Mouse (Mus musculus): Measurements from ENCODE around the gene Stat4.
"Not testable (repeated sequence)": the region's sequence is repeated elsewhere in the genome, so short reads cannot be mapped to it uniquely, and the experiment has no call there.

Gene Stat4

DNA sequence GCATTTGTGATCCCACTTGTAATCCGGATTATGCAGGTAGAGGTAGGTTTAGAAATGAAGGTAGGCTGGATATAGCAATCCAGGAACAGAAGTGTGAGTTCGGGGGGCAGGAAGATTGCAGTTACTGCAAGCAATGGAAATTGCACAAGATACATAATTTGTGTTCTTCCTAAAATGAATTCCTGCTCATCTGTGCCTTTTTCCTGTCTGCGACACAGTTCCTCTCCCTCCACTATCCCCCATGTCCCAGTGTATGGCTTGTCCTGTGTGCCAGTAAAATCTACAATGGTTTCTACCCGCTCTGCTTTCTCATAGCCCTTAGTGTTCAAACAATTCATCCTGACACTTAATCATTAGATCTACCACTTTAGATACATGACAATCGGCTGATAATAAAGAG, 41.7 kb downstream of the Stat4 start:
- DNase-seq (ENCODE audit: low read depth, low spot score) = no peak

DNA sequence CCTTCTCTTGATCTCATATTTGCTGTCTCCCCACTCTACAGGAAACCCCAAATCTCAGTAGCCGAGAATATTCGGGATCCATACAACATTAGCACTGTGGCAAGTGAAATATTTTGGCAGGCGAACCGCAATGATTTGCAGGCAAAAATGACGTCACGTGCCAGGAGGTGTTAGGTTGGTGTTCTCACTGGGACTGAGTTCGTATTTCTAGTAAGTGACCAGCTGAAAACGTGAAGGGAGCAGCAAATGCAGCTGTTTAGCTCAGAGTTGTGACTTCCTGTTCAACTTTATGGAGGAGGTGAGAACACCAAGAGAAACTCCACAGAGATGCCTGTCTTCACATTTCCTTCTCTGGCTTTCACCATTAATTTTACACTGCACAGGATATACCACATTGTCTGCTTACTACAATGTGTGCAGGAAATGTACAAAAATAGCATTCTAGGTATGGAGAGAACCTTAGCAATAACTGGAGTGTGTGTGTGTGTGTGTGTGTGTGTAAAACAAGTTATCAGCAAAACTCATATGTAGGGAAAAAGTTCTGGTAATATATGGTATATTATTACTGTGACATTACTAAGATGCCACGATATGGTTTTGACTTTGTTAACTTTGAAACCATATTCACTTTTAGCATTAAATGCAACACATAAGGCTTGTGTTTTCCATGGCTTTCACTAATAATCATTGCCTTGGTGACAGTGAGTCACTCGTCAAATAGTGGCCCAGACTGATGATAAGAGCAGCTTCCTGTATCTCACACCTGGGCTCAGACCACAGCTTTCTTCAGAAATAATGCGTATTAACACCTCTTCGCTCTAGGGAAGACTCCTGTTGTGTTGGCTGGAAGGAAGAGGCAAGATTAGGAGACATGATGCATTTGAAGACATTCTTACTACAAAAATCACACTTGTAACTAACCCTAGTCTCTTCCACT, 48.1 kb downstream of the Stat4 start:
- peak; percentile 71 for DNase-seq (ENCODE audit: low read depth, low spot score)

DNA sequence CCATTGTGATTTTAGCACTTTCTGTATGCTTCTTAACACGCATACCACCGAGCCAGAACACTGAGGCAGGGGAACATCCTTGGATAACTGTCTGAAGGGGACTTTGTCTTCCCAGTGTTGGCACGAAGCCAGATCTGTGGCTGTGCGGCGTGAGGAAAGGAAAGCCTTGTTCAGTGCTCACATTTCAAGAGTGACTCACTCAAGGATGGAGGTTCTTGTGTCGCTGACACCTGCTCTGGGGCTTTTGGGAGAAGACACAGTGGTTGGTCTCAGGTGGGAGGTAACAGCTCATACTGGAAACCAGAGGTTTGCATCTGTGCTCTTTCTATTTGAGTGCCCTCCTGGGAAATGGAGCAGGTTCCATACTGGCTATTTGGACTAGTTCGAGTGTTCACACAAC, 52.2 kb downstream of the Stat4 start:
- DNase-seq (ENCODE audit: low read depth, low spot score) = peak; percentile 62

DNA sequence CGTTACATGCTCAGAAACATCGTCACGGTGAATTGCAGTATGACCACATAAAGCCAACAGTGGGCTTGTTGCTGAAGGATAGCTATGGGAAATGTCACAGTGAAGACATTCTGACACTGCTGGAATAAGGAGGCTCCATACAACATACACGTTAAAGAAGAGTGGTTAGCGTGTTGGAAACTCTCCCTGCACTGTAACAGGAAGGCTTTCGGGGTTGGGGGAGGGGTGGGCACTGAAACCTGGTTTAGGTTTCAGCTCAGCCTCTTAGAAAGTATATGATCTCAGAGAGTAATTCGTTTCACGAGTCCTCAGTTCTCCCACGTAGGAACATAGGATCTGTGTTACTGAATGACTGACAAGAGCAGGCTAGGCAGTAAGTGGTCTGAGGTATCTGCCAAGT, 52.7 kb downstream of the Stat4 start:
- peak; percentile 57 for DNase-seq (ENCODE audit: low read depth, low spot score)

DNA sequence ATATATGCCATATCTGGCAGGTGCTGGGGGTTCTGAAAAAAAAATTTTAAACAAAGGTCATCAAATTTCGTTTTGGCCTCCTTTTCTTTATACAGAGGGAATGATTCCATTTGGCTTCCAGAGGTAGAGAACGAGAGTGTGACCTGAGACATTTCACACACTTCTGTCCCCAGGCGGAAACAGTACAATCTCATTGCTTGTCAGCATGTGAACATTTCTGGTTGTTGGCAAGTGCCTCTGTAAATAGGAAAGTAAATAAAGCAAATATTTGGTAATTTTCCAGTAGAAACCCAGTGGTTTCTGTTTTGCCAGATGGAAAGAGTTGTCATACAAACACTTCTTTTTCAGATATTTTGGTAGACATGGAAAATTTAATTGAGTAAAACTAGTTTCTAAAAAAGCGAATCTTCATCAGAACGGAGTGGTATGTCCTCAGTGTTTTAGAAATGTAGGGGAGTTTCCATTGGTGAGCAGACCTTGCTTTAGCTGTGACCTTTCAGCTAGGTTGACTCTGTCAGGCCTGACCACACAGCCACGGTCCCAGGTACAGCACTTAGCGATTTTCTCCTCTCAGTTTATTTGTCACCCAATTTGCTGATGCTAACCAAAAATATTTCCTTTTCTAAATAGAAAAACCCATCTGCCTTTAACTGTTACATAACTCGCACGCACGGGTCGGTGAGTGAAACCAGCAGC, 53.6 kb downstream of the Stat4 start:
- DNase-seq (ENCODE audit: low read depth, low spot score) = peak; percentile 60

DNA sequence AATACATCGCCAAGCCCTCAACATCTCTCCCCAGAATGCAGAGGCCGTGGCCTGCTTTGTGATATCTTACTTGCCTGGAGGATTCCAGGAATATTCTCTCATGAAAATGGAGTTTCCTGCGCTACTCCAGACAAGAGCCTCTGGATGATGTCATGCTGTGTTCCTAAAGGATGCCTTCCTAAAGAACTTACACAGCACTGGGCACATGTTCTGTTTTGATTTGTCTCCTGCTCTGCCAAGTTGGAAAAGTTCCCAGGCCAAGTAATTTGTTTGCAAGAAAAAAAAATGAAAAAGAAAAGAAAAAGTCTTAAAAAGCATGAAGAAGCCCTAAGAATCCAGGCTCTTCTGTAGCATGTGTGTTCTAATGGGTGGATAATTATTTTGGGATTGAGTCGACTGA, 56.2 kb downstream of the Stat4 start:
- DNase-seq (ENCODE audit: low read depth, low spot score) = no peak

DNA sequence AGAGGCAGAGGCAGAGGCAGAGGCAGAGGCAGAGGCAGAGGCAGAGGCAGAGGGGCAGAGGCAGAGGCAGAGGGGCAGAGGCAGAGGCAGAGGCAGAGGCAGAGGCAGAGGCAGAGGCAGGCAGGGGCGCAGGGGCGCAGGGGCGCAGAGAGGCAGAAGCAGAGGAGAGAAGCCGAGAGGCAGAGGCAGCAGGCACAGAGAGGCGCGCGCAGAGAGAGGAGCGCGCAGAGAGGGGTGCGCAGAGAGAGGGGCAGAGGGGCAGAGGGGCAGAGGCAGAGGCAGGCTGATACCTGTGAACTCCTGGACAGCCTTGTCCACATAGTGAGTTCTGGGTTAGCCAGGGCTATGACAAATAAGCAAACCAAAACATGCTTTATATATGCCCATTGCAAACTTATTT, 59.9 kb downstream of the Stat4 start:
- DNase-seq (ENCODE audit: low read depth, low spot score) = not testable (repeated sequence)

DNA sequence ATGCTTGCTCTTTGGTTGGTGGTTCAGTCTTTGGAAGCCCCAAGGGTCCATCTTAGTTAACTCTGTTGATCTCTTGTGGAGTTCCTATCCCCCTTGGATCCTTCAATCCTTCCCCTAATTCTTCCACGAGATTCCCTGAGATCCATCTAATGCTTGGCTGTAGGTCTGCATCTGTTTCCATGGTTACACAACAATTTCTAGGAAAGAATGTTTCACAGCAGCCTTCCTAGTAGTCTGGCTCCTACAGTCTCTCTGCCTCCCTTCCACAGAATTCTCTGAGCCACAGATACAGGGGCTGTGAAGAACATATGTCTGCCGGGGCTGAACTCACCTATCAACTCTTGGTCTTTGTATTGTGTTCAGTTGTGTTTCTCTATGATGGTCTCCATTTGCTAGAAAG, 61.8 kb downstream of the Stat4 start:
- DNase-seq (ENCODE audit: low read depth, low spot score) = no peak

DNA sequence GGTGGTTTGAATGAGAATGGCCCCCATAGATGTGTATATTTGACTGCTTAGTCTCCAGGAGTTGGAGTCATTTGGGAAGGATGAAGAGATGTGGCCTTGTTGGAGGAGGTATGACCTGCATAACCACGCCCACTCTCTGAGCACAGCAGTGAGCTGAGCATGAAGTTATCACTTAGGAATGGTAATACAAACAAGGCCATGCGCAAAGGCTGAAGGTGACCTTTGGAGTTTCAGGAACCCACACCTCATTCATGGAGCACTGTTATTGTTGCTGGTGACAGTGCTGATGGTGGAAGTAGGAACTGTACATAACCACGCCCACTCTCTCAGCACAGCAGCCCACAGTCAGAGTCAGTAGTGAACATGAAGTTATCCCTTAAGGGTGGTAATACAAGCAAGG, 62.9 kb downstream of the Stat4 start:
- no peak for DNase-seq (ENCODE audit: low read depth, low spot score)

DNA sequence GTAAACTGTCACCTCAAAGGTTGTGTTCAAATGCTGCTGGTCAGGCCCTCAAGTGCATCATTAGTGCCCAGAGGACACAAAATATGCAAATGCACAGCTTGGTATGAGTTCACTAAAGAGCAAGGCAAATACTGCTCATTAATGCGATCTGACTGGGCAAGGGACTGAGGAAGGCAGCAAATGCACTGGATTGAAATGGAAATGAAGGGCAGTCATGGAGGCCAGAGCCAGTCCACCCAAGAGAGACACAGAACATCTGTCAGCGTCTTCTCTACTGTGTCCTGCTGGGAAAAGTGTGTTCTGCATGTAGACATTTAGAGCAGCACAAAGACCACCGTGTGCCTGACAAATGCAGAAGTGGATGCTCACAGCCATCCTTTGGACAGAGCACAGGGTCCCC, 64.6 kb downstream of the Stat4 start:
- DNase-seq (ENCODE audit: low read depth, low spot score) = no peak

DNA sequence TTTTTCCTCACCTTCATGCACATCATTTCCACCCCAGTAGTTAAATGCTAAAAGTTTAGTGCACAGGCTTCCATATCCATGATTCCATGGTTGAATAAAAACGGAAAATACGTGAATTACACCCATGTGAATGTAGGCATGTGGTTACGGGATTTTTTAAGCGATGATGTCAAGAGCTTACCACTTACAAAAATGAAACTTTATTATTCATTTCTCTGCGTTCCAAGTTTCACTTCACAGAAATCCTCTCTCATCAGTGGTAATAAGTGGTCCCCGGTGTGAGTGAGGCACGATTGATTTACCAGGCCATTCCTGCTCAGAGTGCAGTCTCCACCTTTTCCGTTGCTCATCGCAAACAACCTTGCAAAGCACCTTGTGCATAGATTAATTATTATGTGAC, 66.0 kb downstream of the Stat4 start:
- DNase-seq (ENCODE audit: low read depth, low spot score) = peak; percentile 57

DNA sequence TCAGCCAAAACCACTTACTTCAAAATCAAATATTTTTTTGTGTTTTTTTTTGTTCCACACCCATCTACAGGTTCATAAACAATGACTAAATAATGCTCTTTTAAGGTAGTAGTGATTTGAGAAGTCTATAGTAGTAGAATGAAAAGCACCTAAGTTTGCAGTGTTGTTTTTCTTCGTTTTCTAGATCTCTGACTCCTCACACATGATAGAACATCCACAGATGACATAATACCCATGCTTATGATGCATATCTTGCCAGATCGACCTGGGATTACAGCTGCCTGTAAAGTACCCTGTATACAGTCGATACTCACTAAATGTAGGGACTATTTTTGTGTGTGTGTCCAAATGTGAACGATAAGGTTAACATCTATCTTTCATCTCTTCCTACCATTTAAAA, 69.0 kb downstream of the Stat4 start:
- DNase-seq (ENCODE audit: low read depth, low spot score) = peak; percentile 25

DNA sequence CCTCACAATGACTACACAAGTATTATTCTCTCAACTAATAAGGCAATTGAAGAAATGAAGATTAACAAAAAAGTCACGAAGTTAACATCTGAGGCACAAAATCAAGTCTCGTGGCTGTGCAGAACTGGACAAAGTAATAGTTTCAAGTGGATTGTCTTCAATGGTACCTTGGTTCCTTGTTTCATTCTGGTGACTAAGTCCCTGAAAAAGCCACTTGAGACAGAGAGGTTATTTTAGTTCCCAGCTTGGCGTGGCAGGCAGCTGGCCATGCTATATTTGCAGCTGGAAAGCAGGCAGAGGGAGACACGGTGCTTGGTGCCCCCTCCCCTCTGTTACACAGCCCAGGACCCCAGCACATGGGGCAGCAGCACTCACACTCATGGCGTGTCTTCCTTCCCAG, 70.2 kb downstream of the Stat4 start:
- DNase-seq (ENCODE audit: low read depth, low spot score) = no peak

DNA sequence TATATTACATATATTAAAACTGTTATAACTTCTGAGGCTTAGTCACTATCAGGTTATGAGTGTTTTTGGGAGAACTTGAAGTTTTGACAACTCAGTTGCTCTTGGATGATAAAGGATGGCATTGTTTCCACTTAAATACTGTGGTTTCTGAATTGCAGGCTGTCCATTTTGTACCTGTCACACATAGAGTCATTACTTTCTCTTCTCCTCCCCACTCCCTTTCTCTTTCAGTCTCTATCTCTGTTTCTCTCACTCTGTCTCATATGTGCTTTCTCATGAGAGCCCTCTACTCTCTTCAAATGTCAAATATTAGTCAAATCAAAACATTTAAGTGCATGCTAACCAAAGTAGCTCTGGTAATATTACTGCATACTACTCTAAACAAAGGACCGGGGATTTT, 79.3 kb downstream of the Stat4 start:
- DNase-seq (ENCODE audit: low read depth, low spot score) = no peak

DNA sequence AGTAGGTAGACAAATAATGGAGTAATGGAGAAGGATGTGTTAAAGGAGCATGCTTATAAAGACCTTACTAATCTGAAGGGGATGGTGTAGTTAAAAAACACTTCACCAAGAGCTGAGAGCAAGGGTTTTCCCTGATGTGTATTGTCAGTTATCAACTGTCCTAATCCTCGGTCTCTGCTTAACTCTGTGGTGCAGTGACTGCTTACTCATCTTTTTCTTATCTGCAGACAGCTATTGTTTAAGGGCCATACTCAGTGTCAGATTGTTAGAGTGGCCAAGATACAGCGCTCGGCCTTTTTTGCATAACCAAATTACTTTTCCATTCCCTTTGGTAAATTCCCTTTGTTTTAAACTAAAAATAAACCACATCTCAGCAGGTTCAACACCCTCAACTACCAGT, 79.7 kb downstream of the Stat4 start:
- DNase-seq (ENCODE audit: low read depth, low spot score) = peak; percentile 26

DNA sequence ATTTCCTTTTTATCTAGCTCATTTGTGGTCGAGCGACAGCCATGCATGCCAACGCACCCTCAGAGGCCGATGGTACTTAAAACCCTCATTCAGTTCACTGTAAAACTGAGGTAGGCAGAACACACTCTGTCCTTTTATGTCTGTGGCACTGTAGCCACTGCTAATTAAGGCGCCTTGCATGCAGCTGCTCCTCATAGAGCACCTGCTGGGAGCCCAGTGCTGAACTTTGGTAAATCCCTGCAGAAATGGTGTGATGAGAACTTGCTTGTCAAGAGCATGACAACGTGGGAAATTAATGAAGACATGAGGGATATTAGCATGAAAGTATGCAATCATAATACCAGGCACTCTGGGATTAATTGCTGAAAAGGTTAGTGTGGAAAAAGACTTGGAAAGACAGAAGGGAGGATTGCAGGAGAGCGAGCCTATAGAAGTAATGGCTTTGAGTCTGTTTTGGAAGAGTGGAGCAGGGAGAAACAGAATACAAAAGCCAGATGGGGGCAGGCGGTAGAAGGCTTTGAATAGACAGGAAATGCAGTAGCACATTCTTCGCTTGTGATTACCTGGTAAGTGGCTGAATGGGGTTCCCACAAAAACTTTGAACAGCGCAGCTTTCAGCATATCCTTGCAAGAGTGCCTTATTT, 92.9 kb downstream of the Stat4 start:
- no peak for DNase-seq (ENCODE audit: low read depth, low spot score)

DNA sequence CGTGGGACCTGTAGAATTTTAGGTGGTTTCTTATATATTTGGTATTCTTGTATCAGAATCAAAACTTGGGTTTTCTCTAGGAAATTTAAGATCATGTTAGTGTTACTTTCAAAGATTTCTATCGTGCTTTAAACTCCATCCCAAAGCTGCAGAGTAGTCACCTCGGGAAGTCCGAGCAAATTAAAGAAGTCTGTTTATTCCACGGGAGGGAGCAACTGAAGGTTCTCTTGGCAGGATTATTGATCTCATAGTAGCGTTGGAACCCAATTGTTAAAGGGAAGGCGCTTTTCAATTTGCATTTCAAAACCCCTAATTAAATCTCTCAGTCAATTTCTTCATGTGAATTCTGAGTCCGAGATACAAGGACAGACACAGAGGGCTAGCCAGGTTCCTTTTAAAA, 93.4 kb downstream of the Stat4 start:
- no peak for DNase-seq (ENCODE audit: low read depth, low spot score)

DNA sequence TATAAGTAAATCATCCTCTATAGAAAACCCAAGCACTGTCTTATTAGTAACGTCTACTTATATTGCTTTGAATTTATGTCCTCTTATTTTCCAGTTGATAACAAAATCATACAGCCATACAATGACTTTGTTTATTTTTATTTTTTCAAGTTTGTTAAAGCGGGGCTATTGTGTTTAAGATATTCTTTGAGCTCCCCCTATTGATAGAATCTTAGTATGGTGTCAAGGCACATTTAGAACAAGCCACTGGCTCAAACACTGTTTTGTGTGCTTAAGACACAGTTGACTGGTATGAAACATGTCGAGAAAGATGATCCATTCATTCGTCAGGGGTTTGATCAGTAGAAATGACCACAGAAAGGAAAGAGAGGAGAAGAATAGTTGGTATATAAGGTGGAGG, 99.3 kb downstream of the Stat4 start:
- peak; percentile 37 for DNase-seq (ENCODE audit: low read depth, low spot score)

DNA sequence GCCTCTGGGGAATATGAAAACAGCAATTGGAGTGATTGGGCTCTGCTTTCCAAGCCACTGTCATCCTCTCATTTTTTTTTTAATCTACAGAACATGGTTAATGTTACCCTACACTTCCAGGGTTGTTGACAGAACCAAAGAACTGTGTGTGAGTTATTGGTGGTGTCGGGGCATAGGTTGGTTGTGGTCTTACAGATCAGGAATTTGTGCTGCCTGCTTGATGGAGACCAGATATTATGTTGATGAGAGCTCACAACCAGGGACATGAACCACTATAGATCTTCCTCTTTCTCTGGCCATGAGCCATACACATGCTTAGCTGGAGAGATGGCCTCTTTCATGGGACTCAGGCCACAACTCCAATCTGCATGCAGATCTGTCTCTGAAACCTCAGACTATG, 100.2 kb downstream of the Stat4 start:
- no peak for DNase-seq (ENCODE audit: low read depth, low spot score)

DNA sequence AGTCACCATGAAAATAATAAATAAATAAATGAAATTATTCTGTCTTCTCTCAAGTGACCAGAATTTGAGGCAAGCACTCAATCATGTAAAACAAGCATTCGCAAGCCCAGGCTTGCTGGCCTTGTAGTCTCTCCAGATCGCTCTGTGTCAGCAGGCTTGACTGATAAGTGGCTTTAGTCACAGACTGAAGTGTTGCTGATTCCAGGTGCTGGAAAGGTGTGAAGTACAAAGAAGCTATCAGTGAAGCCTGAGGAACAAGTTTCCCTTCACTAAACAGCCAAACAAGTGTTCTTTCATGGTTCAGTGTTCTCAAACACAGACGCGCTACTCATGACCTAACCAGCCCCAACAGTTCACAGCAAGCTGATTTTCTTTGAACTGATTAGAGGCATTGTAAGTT, 101.7 kb downstream of the Stat4 start:
- no peak for DNase-seq (ENCODE audit: low read depth, low spot score)

DNA sequence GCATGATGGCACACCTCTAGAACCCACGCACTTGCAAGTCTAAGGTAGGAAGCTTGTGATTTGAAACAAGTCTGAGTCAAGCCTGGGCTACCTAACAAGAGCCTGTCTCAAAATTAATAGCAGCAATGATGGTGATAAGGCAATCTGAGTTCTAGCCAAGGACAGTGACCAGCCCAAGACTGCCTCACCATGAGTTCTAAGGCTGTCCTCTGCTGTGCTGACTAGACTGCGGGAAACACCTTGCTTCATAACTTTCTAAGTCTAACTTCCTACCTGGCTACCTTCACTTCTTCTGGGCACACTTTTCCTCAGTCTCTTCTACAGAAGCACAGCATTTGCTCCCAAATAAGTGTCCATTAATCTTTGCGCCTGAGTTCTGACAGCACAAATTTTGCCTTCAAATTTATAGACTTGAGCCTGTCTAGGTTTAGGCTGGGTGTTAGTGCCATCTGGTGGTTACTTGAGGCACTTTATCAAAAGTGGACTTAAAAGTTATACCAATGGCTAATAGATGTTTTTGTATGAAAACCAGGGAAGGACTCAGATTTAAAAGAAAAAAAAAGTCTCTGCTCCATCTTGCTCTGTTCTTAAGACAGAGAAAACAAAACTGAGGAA, 111.8 kb downstream of the Stat4 start:
- DNase-seq (ENCODE audit: low read depth, low spot score) = peak; percentile 68

DNA sequence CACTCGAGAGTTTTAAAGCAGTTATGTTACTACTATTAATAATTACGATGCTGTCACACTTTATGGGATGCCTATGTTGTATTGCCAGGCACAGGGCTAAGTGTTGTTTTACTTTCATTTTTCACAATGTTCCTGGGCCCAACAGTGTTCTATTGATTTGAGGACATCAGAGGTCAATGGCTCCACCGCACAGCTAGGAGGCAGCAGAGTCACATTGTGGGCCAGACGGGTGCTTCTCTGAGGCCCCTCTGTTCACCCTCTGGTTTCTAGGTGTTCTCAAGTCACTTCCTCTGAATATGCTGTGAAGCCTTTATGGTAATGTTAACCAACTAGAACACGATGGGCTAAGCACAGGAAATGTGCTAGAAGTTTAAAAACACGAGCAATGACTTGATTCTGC, 113.5 kb downstream of the Stat4 start:
- DNase-seq (ENCODE audit: low read depth, low spot score) = peak; percentile 83

All from CD4-positive helper T cell, adult 2 months (primary cell).